Mouse (Mus musculus): ENCODE data around the gene Ppp2r2d. TPM values are rescaled to one million over a fixed set of nuclear protein-coding genes. Genes with fewer than 3 reads are reported as not detected.

Ppp2r2d gene
- total RNA-seq, 2 experiments from 2014 or later, result 78.1 to 78.9 TPM

GRCm38 (mm10) chr7:138919156-138919944 is 73.5 kb downstream of the Ppp2r2d start:
- DNase-seq (ENCODE audit: low spot score in 2 of 2), result no peak

- DNase-seq (ENCODE audit: low spot score in 2 of 2), result no peak
These were observed 75.7 kb downstream of the Ppp2r2d start for GRCm38 (mm10) chr7:138921611-138922010.

GRCm38 (mm10) chr7:138923756-138924425 is 78.0 kb downstream of the Ppp2r2d start:
- DNase-seq (ENCODE audit: low spot score in 2 of 2), result no peak

GRCm38 (mm10) chr7:138928456-138928855 is 82.6 kb downstream of the Ppp2r2d start:
- DNase-seq (ENCODE audit: low spot score in 2 of 2), result peak in 1 of 2 experiments; percentile 82

Other genes starting within 250 kb of the Ppp2r2d start
- 10 to 100 TPM; 41.6 to 42.3 TPM for gene Mapk1ip1, start 194 bp downstream of the Ppp2r2d start, total RNA-seq (2021)
- 100 to 1,000 TPM; 121 to 129 TPM for gene Bnip3, start 63.4 kb downstream of the Ppp2r2d start, total RNA-seq (2021)
- 10 to 100 TPM; 54.3 to 55.0 TPM for gene Jakmip3, start 94.7 kb downstream of the Ppp2r2d start, total RNA-seq (2021)
- gene Dpysl4, start 239.9 kb downstream of the Ppp2r2d start, total RNA-seq (2021), result 100 to 1,000 TPM; 102 to 105 TPM

Measured in layer of hippocampus, postnatal 14 days (tissue).